Mouse (Mus musculus): ENCODE measurements around the gene Cntn5.

- no peak for TF ChIP-seq POLR2A (IDR thresholded peaks at IDR 0.05; ENCODE audit: borderline replicate concordance, insufficient read depth, low read length)
- no peak for TF ChIP-seq CTCF (IDR thresholded peaks at IDR 0.05; ENCODE audit: borderline replicate concordance, insufficient read depth, low read depth, low read length)
These were observed 943.9 kb downstream of the Cntn5 start for GRCm38 (mm10) chr9:9960610-9961172.

Data from cerebellum, adult 2 months (tissue).